Mouse (Mus musculus): ENCODE data around the gene Dlg1.

GRCm38 (mm10) chr16:31664287-31664597 lies 999 bp downstream of the Dlg1 start:
- TF ChIP-seq CTCF (IDR thresholded peaks at IDR 0.05; ENCODE audit: low read depth), result no peak
- TF ChIP-seq EP300 (IDR thresholded peaks at IDR 0.05; ENCODE audit: low read depth), result no peak

Data from heart, postnatal 0 days (tissue).